Mouse (Mus musculus): Measurements from ENCODE around the gene Rora. TPM values are rescaled to one million over a fixed set of nuclear protein-coding genes. Genes with fewer than 3 reads are reported as not detected.

Gene Rora
- polyA plus RNA-seq, 1 experiment from 2014 or later = 4.7 TPM

GRCm38 (mm10) chr9:68835037-68835649 is 181.6 kb downstream of the Rora start:
- Histone ChIP-seq H3K4me1 (replicated peaks) (no peaks in the 10 kb centered on the region), H3K27me3 (replicated peaks) (no peaks in the 10 kb centered on the region), H3K36me3 (no peaks in the 10 kb centered on the region), H3K9me3 (no peaks in the 10 kb centered on the region), H3K4me2 (replicated peaks) (no peak overlapping the region), H3K9ac (no peak overlapping the region), H3K4me3 (replicated peaks) (no peak overlapping the region), H3K27ac (no peak overlapping the region)
- ATAC-seq = no peak
- 66% methylated on average over 7 of the region's 7 CpGs for WGBS

GRCm38 (mm10) chr9:68842134-68842892 is 188.7 kb downstream of the Rora start:
- Histone ChIP-seq H3K36me3 (no peaks in the 10 kb centered on the region), H3K4me3 (replicated peaks) (no peak overlapping the region), H3K9ac (no peak overlapping the region), H3K27me3 (replicated peaks) (no peaks in the 10 kb centered on the region), H3K27ac (no peak overlapping the region), H3K4me1 (replicated peaks) (no peaks in the 10 kb centered on the region), H3K4me2 (replicated peaks) (no peak overlapping the region), H3K9me3 (no peaks in the 10 kb centered on the region)
- no peak for ATAC-seq
- WGBS = 78% methylated on average over 16 of the region's 16 CpGs

GRCm38 (mm10) chr9:68845556-68845955 is 192.0 kb downstream of the Rora start:
- Histone ChIP-seq H3K4me1 (replicated peaks) (no peaks in the 10 kb centered on the region), H3K4me3 (replicated peaks) (no peak overlapping the region), H3K9ac (no peak overlapping the region), H3K4me2 (replicated peaks) (no peak overlapping the region), H3K36me3 (no peaks in the 10 kb centered on the region), H3K9me3 (no peaks in the 10 kb centered on the region), H3K27me3 (replicated peaks) (no peaks in the 10 kb centered on the region), H3K27ac (no peak overlapping the region)
- WGBS = 54% methylated on average over 2 of the region's 2 CpGs
- ATAC-seq = no peak

- H3K36me3 ChIP-seq = no peaks in the 10 kb centered on the region
- H3K4me2 ChIP-seq (replicated peaks) = no peak overlapping the region
- no peak overlapping the region for H3K9ac ChIP-seq
- no peaks in the 10 kb centered on the region for H3K9me3 ChIP-seq
- WGBS = 69% methylated on average over 5 of the region's 5 CpGs
- no peak for ATAC-seq
- no peaks in the 10 kb centered on the region for H3K27me3 ChIP-seq (replicated peaks)
- H3K4me3 ChIP-seq (replicated peaks) = no peak overlapping the region
- H3K27ac ChIP-seq = no peak overlapping the region
- H3K4me1 ChIP-seq (replicated peaks) = no peaks in the 10 kb centered on the region
Measured at GRCm38 (mm10) chr9:68850321-68850720, 196.7 kb downstream of the Rora start.

GRCm38 (mm10) chr9:68852201-68852600 is 198.6 kb downstream of the Rora start:
- Histone ChIP-seq H3K9me3 (no peaks in the 10 kb centered on the region), H3K27me3 (replicated peaks) (no peaks in the 10 kb centered on the region), H3K4me3 (replicated peaks) (no peak overlapping the region), H3K9ac (no peak overlapping the region), H3K4me1 (replicated peaks) (no peaks in the 10 kb centered on the region), H3K27ac (no peak overlapping the region), H3K4me2 (replicated peaks) (no peak overlapping the region), H3K36me3 (no peaks in the 10 kb centered on the region)
- ATAC-seq = no peak
- WGBS = 61% methylated on average over 4 of the region's 4 CpGs

DNA sequence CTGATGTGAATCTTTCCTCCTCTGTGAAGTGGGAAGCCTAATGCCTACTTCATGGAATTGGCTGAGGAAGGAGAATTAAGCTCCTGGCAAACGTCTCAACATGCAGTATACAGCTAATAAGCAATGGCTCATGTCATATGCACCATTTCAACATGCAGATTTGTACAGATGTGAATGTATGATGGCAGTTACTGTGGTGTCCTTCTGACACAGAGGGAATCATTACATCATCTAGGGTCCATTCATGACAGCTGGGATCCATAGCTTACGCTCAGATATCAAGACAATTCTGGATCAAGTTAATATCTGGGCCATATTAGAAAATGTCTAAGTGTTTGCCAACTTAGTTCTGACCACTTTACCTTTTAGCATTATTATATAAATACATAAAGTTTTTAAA is 199.3 kb downstream of the Rora start:
- Histone ChIP-seq H3K4me1 (replicated peaks) (no peaks in the 10 kb centered on the region), H3K36me3 (no peaks in the 10 kb centered on the region), H3K4me3 (replicated peaks) (no peak overlapping the region), H3K4me2 (replicated peaks) (no peak overlapping the region), H3K9me3 (no peaks in the 10 kb centered on the region), H3K9ac (no peak overlapping the region), H3K27me3 (replicated peaks) (no peaks in the 10 kb centered on the region), H3K27ac (no peak overlapping the region)
- 84% methylated on average over 2 of the region's 2 CpGs for WGBS
- ATAC-seq = no peak

- ATAC-seq = no peak
- H3K27ac ChIP-seq = no peak overlapping the region
Measured at GRCm38 (mm10) chr9:68859500-68859899, 205.9 kb downstream of the Rora start.

DNA sequence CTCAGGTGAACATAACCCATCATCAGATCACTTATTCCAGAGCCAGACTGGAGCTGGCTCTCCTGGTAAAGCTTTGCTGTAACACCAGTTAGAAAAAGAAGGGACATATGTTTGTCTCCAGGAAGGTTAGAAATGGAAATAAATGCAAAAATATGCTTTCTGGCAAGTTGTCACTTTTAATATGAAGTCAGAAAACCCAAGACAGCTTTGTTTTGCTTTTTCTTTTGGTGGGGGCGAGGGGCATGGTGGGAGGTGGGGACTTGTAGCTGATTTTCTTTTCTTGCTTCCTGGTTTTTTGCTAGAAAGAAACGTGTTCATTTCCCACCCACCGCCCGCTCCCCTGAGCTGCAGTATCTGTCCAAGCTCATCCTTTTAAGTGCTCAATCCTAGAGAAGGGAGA is 212.7 kb downstream of the Rora start:
- no peak overlapping the region for H3K4me2 ChIP-seq (replicated peaks)
- H3K4me3 ChIP-seq (replicated peaks) = no peak overlapping the region
- 69% methylated on average over 4 of the region's 4 CpGs for WGBS
- H3K27ac ChIP-seq = no peak overlapping the region
- H3K9ac ChIP-seq = no peak overlapping the region
- H3K27me3 ChIP-seq (replicated peaks) = no peaks in the 10 kb centered on the region
- ATAC-seq = no peak
- H3K9me3 ChIP-seq = no peaks in the 10 kb centered on the region
- no peaks in the 10 kb centered on the region for H3K36me3 ChIP-seq
- H3K4me1 ChIP-seq (replicated peaks) = no peaks in the 10 kb centered on the region

More at GRCm38 (mm10) chr9:68859500-68859899, 205.9 kb downstream of the Rora start:
- no peaks in the 10 kb centered on the region for H3K27me3 ChIP-seq (replicated peaks)
- H3K4me1 ChIP-seq (replicated peaks) = no peaks in the 10 kb centered on the region
- no peaks in the 10 kb centered on the region for H3K36me3 ChIP-seq
- no peak overlapping the region for H3K4me3 ChIP-seq (replicated peaks)
- WGBS = 76% methylated on average over 2 of the region's 2 CpGs
- H3K4me2 ChIP-seq (replicated peaks) = no peak overlapping the region
- H3K9me3 ChIP-seq = no peaks in the 10 kb centered on the region
- H3K9ac ChIP-seq = no peak overlapping the region

DNA sequence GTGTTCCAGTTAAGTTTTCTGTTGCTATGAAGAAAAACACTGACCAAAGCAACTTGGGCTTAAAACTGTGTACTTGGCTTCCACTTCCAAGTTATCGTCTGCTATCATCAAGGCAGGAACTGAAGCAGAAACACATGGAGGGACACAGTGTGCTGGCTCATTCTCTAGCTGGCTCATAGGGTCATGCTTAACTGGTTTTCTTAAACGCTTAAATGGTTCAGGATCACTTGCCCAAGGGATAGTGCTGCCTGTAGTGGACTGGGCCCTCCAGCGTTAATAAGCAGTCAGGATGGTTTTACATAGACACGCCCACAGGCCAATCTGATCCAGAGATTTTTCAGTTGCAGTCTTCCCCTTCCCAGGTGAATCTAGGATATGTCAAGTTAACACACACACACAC is 220.3 kb downstream of the Rora start:
- Histone ChIP-seq H3K9ac (no peak overlapping the region), H3K36me3 (no peaks in the 10 kb centered on the region), H3K9me3 (no peaks in the 10 kb centered on the region), H3K4me3 (replicated peaks) (no peak overlapping the region), H3K27ac (no peak overlapping the region), H3K4me2 (replicated peaks) (no peak overlapping the region), H3K27me3 (replicated peaks) (no peaks in the 10 kb centered on the region), H3K4me1 (replicated peaks) (no peaks in the 10 kb centered on the region)
- WGBS = 90% methylated on average over 4 of the region's 4 CpGs
- no peak for ATAC-seq

DNA sequence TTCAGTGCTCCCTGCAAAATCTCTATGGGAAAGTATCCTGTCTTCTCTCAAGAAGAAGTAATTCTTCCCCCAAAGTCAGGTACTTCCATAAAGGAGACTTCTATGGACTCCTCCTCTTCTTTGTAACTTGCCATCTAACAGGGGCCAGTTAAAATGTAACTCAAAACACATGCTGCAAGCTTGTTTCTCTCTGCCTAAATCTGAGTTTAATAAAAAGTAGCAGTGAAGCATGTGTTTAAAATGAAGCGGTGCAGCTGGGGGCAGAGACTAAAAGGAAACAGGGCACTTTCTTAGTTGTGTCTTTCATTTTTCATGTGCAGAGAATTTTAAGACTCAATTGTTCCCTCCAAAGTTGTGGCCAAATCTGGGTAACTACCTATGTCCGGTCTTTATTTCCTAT is 221.0 kb downstream of the Rora start:
- no peak overlapping the region for H3K27ac ChIP-seq
- H3K4me3 ChIP-seq (replicated peaks) = no peak overlapping the region
- 82% methylated on average over 2 of the region's 2 CpGs for WGBS
- no peaks in the 10 kb centered on the region for H3K4me1 ChIP-seq (replicated peaks)
- no peak overlapping the region for H3K4me2 ChIP-seq (replicated peaks)
- H3K9me3 ChIP-seq = no peaks in the 10 kb centered on the region
- H3K9ac ChIP-seq = no peak overlapping the region
- H3K27me3 ChIP-seq (replicated peaks) = no peaks in the 10 kb centered on the region
- ATAC-seq = no peak
- H3K36me3 ChIP-seq = no peaks in the 10 kb centered on the region

DNA sequence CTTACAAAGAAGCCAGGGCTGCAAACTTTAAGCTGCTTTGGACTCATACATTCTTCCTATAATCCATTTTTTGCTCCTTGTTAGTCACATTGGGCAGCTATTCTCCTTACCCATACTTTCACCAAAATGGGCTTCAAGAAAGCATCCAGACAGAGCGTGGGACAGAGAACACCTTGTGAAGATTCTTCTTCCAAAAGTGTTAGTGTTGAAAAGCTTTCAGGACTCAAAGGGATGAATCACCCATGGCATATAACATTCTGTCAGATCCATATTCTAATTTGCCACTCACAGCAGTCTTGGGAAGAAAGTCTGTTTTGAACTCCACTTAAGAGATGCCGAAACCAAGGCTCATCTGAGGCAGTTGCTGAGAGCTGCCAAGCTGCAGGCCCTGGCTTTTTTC is 222.2 kb downstream of the Rora start:
- no peak overlapping the region for H3K4me3 ChIP-seq (replicated peaks)
- 87% methylated on average over 2 of the region's 2 CpGs for WGBS

GRCm38 (mm10) chr9:68876289-68876688 is 222.7 kb downstream of the Rora start:
- Histone ChIP-seq H3K27me3 (replicated peaks) (no peaks in the 10 kb centered on the region), H3K9ac (no peak overlapping the region), H3K9me3 (no peaks in the 10 kb centered on the region), H3K4me3 (replicated peaks) (no peak overlapping the region), H3K36me3 (no peaks in the 10 kb centered on the region), H3K4me2 (replicated peaks) (no peak overlapping the region), H3K27ac (no peak overlapping the region), H3K4me1 (replicated peaks) (no peaks in the 10 kb centered on the region)
- ATAC-seq = no peak
- WGBS = 79% methylated on average over 2 of the region's 2 CpGs

More for the DNA sequence above, 222.2 kb downstream of the Rora start:
- no peaks in the 10 kb centered on the region for H3K9me3 ChIP-seq
- no peaks in the 10 kb centered on the region for H3K36me3 ChIP-seq
- no peaks in the 10 kb centered on the region for H3K4me1 ChIP-seq (replicated peaks)
- H3K9ac ChIP-seq = no peak overlapping the region
- H3K27me3 ChIP-seq (replicated peaks) = no peaks in the 10 kb centered on the region
- ATAC-seq = no peak
- H3K27ac ChIP-seq = no peak overlapping the region
- no peak overlapping the region for H3K4me2 ChIP-seq (replicated peaks)

- Histone ChIP-seq H3K4me2 (replicated peaks) (no peak overlapping the region), H3K27ac (no peak overlapping the region), H3K4me3 (replicated peaks) (no peak overlapping the region), H3K9me3 (no peaks in the 10 kb centered on the region), H3K27me3 (replicated peaks) (no peaks in the 10 kb centered on the region), H3K9ac (no peak overlapping the region), H3K36me3 (no peaks in the 10 kb centered on the region), H3K4me1 (replicated peaks) (peaks cover 10% of the 10 kb centered on the region; the same call in 1 of the 2 replicates)
- ATAC-seq = no peak
- 39% methylated on average over 6 of the region's 6 CpGs for WGBS
Measured at GRCm38 (mm10) chr9:68881896-68882295, 228.3 kb downstream of the Rora start.
